Mouse (Mus musculus): ENCODE results near the gene Reck. TPM values are rescaled to one million over a fixed set of nuclear protein-coding genes. Genes with fewer than 3 reads are reported as not detected.

Gene Reck
- total RNA-seq, 4 experiments from 2014 or later, result 4.4 to 5.7 (median 5.2) TPM

GRCm38 (mm10) chr4:43969373-43969772 lies 94.0 kb downstream of the Reck start:
- no peak for DNase-seq (ENCODE audit: low spot score)

DNA sequence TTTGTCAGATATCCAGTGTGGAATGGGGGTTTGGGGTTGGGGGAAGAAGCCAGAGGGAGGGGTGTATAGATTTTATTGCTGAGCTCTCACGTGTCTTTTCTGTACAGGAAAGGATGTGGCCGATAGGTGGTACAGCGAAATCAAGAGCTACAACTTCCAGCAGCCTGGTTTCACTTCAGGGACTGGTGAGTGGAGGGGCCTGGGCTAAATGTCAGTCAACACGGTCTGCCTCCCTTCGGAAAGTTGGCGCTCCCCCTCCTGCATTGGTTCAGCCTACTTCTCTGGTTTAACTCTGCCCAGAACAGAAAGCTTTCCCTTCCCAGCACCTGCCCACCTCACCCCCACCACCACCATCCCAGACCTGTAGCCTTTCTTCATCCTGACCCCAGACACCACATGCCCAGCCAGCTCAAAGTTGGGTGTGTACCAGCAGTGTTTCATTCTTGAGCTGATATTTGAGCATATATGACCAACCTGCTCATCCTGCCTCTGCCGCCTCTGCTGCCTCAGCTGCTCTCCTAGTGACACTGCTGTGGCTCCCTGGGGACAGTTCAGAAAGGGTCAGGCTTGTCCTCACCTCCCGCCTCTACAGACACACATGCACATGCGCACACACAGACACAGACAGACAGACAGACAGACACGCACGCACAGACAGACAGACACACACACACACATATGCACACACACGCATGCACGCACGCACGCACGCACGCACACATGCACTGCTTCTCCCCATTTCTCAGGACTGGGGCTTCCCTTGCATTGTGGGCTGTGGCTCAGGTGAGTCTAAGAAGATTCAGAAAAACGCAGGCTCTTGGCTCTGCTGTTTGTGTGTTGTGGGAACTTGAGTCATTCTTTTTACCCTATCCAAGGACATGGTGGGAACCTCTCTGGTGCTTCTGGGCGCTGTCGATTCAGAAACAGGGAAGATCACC lies 95.3 kb downstream of the Reck start:
- DNase-seq (ENCODE audit: low spot score), result no peak

DNA sequence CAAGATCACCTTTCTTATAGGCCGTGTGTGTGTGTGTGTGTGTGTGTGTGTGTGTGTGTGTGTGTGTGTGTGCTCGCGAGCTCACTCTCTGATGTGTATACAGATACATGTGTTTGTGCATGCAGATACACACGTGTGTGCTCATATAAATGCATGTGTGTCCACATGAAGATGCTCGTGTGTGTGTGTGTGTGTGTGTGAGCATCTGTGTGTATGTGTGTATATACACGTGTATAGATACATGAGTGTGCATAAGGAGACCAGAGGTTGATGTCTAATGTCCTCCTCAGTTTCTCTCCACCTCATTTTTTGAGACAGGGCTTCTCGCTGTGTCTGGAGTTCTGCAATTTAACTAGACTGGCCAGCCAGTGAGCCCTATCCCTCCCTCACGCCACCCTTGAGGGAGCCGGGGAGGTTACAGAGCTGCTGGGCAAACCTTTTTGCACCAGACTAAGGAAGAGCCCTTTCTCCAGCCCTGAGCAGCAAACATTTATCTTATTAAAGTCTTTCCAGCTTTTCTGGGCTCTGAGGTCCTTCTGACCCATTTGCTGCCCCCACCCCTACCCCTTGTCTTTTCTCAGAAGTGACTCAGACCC lies 96.3 kb downstream of the Reck start:
- no peak for DNase-seq (ENCODE audit: low spot score)

DNA sequence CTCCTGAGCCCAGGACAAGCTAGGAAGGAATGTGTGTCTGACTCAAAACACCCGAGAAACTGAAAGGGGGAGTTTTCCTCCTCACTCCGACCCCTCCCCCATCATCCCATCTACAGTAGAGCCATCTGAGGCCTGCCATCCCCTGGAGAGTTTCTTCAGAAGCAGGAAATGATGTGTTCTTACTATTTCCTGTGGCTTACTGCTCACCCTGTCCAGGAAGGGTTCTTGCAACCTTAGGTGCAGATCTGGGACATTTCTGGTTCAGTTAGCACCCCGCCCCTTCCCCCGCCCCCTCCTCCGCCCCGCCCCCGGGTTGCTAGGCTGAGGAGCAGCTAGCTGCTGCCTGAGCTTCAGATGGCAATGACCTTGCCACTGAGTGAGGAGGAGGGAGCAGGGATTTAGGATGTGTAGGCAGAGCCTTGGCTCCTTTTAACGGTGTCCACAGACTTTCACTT lies 96.8 kb downstream of the Reck start:
- DNase-seq (ENCODE audit: low spot score), result no peak

DNA sequence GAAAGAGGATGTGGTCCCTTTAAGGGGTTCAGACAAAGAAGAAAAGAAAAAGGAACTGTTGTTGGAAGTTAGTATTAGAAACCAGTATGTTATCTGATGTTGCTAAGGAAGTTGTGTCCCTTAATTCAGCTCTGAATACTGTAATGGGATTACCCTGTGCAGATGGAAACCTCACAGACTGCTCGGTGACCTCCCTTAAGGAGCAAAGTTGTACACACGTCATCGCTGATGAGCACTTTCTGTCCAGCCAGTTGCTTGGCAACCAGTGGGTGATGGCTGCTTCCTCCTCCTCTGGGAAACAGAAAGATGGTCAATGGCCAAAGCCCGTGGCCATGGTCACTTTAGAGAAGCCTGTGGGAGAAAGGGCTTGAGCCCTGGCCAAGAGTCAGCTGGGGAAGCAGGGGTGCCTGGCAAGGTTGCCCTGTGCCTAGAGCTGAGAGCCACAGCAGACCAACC lies 98.2 kb downstream of the Reck start:
- DNase-seq (ENCODE audit: low spot score), result peak; percentile 82

- no peak for DNase-seq (ENCODE audit: low spot score)
Observed at GRCm38 (mm10) chr4:43974914-43975616, 99.7 kb downstream of the Reck start.

DNA sequence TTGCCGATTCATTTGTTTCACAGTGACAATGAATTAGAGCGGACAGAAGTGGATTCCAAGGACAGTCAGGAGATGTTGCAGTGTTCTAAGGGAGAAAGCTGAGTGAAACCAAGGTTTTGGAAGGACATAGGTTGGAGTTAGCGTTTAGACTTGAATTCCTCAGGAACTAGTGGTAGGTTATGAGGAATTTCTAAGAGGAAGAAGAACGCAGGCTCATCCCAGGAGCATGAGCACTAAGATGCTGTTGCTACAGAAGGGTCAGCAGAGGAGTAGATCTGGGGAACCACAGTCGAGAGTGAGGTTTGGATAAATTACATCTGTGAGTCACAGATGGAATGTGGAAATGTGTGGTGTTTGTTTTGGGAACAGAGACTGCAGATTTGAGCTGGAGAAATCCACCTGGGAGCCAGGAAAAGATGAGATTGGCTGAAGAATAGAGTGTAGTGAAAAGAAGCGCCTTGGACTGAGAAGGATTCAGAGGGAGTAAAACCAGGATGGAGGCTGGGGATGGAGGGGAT lies 101.0 kb downstream of the Reck start:
- DNase-seq (ENCODE audit: low spot score), result no peak

GRCm38 (mm10) chr4:43978521-43979443 lies 103.5 kb downstream of the Reck start:
- DNase-seq (ENCODE audit: low spot score), result no peak

- DNase-seq (ENCODE audit: low spot score), result no peak
Observed at GRCm38 (mm10) chr4:43979746-43980145, 104.4 kb downstream of the Reck start.

DNA sequence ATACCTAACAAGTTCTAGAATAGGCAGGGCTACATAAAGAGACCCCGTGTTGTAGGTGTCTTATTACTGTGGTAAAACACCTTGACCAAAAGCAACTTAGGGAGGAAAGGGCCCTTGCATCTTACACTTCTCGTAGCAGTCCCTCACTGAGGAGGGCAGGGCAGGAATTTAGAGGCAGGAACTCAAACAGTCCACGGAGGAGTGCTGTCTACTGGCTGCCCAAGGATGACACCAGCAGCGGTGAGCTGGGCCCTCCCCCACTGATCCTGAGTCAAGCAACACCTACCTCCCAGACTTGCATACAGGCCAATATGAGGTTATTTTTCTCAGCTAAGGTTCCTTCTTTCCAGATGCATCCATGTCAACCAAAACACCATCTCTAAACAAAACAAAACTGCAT lies 104.9 kb downstream of the Reck start:
- DNase-seq (ENCODE audit: low spot score), result no peak

DNA sequence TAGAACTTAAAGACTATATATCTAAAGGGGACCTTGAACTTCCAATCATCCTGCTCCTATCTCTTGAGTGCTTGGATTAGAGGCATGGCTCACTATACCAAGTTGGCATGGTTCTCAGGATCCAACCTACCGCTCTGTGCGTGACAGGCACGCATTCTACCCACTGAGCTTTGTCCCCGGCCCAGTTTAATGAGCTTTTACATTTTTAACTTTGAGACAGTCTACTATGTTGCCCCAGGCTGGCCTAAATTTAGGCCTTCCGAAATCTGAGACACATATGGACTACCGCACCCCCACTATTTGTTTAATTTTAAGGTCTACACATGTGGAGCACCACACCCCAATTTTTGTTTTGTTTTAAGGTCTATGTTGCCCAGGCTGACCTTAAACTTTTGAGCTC lies 105.5 kb downstream of the Reck start:
- no peak for DNase-seq (ENCODE audit: low spot score)

DNA sequence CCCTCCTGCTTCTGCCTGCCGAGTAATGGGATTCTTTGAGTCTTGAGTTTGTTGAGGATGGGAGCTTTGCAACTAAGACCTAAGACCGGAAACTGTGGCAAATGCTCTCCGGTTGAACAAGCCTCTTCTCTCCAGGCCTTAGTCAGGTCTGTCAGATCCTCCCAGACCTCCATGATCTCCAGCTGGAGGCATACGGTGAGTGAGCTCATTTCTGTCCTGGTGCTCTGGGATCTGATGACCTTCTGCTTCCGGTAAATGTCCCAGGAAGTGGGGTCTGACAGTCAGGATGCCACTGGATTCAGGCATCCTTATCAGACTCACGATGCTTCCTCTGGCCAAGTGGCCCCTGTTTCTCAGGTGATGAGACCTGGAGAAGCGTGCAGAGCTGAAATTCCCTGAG lies 105.9 kb downstream of the Reck start:
- no peak for DNase-seq (ENCODE audit: low spot score)

DNA sequence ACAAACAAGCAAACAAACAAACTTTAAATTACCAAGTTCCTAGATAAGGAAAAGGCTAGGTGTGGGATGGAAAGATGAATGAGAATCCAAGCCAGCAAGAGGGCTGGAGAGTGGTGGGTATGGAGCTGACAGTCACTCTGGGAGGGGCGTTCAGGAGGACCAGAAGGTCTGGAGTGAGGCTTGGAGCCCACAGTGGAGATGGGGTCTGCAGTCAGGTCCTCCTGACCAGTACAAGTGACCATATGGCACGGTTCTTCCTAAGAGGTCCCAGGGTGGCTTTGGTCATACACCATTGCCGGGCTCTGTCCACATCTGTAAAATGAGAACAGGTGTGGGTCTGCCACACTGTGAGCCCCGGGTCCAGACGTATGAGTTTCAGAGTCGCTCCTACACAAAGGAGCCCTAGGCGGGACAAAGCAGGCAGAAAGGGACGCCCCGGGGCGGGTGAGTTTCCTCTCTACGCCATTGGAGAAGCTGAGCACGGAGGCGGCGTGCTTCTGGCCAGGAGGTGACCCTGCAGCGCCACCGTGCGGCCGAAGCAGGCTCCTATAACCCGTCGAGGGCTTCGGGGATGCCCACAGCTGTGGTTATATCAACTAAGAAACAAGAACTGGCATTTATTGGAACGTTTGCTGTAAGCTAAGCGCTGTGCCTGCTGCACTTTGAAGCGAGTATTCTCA lies 106.9 kb downstream of the Reck start:
- DNase-seq (ENCODE audit: low spot score), result peak; percentile 92

DNA sequence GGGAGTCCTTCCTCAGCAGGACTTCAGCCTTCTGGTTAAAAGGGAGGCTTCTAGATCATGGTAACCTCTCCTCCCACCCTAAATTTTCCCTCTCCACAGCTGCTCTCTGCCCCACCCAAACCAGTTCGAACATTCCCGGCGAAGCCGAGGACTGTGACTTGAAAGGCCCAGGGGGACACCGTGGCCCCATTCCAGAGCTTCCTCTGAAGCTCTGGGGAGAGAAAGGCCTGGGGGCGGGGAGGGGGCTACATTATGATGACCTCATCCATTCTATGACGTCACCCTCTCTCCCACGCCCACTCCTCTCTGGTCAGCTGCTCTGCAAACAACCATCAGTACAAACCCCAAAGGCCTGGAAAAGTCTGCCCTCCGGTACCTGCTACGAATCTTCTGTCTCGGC lies 107.9 kb downstream of the Reck start, which contains the start of gene Ccin:
Gene Ccin, plus strand, starts transcription at position 303 of the 400 bp plus-strand sequence.
- no peak for DNase-seq (ENCODE audit: low spot score)

GRCm38 (mm10) chr4:43983756-43984155 lies 108.4 kb downstream of the Reck start:
- DNase-seq (ENCODE audit: low spot score), result no peak

GRCm38 (mm10) chr4:43984326-43984725 lies 109.0 kb downstream of the Reck start:
- no peak for DNase-seq (ENCODE audit: low spot score)

- no peak for DNase-seq (ENCODE audit: low spot score)
Observed at GRCm38 (mm10) chr4:43988976-43989375, 113.6 kb downstream of the Reck start.

DNA sequence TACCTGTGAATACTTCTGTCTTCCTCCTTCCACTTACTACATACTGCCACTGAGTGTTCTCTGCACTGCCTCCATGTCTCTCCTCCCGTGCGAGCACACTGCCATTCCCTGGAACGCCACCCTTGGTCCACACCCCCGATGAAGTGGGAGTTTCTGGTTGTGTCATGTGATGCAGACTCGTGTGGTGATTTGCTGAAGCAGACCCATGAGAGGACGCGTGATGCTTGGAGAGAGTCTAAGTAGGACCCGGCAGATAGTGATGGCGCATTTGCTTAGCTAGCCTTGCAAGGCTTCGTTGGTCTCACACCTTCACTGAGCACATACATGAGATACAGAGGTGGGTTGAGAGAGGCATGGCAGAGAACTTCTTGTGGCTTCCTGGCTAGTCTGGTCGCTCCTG lies 117.7 kb downstream of the Reck start:
- no peak for DNase-seq (ENCODE audit: low spot score)

GRCm38 (mm10) chr4:43994342-43994741 lies 119.0 kb downstream of the Reck start:
- no peak for DNase-seq (ENCODE audit: low spot score)

Measured in heart, adult 8-10 months (tissue).